Mouse (Mus musculus) Patski (cell line): ENCODE results near the gene Sel1l3. TPM values are rescaled to one million over a fixed set of nuclear protein-coding genes. Genes with fewer than 3 reads are reported as not detected.
A peak's percentile ranks its signal among the peaks of the same experiment; 100 is the strongest.

Experiments used
- ATAC-seq: fragments of 100-300 bp; one replicate; pipeline ENCODE4 v1.8.0; 2021
- CTCF ChIA-PET: fragments of 350-600 bp; sonication (Branson Sonifier 250); formaldehyde crosslinking; loops from one replicate; lab custom pipeline; 2022; ENCODE audit warnings: inconsistent platforms; lab: Charles Lee
- POLR2A ChIA-PET: fragments of 350-600 bp; sonication (Branson Sonifier 250); formaldehyde crosslinking; loops from one replicate; lab custom pipeline; 2022; ENCODE audit warnings: antibody characterized with exemption, inconsistent platforms; lab: Charles Lee
- DNase-seq: peaks from one replicate; pipeline ENCODE4 v3.0.0-alpha.2; 2011; ENCODE audit warnings: low read depth, low spot score
- H3K27me3 ChIP-seq: fragments of 371-371 bp; one replicate; pipeline ENCODE4 v1.5.1; 2021
- CTCF ChIP-seq: fragments of 100-300 bp; IDR thresholded peaks from one replicate; pipeline ENCODE4 v1.5.1; 2021
- in situ Hi-C: fragments of 300-500 bp; cut with MboI; formaldehyde crosslinking; loops from 3 replicates; pipeline ENCODE4 v1.11.1; 2018; ENCODE audit warnings: low pct_unique_long_range_greater_than_20kb, mixed read lengths
- polyA plus RNA-seq: library from polyadenylated mRNA; unstranded; gene quantifications from one replicate; pipeline ENCODE4 v1.2.3, GENCODE M21; 2021

The Sel1l3 gene
- polyA plus RNA-seq, 1 experiment from 2014 or later = 8.1 TPM

GRCm38 (mm10) chr5:53241963-53242362, 28.2 kb upstream of the Sel1l3 start:
- in situ Hi-C loops = no loop called here

DNA sequence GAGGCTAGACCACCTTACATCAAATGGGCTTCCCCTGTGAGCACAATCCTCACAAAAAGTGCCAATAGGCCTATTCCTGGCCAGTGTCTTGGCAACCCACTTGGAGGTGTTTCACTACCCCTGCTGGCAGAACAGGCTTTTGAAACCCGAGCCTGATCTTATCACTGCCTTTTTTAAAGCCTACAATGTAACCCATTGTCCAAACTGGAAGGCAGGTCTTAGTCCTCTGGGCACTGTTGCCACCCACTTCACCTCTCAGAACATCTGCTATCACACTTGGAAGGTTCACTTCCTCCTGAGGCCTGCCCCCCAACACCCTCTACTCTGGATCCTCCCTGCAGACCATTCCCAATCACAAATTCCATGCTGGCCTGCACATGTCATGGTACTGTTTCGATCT, 27.4 kb upstream of the Sel1l3 start:
- in situ Hi-C loops = no loop called here
- no peak for DNase-seq
- no peaks in the 10 kb centered on the region for H3K27me3 ChIP-seq
- ChIA-PET POLR2A (no interaction called here), CTCF (interaction anchor here (2.3 kb wide), 1 partner anchor 13 kb away, joined by 7 read pairs; no protein-coding TSS in a partner anchor)
- no peak for ATAC-seq
- TF ChIP-seq CTCF = no peak

More at GRCm38 (mm10) chr5:53241963-53242362, 28.2 kb upstream of the Sel1l3 start:
- CTCF ChIA-PET = interaction anchor here (2.3 kb wide), 1 partner anchor 13 kb away, joined by 7 read pairs; no protein-coding TSS in a partner anchor
- DNase-seq (no peak), ATAC-seq (no peak)
- POLR2A ChIA-PET = no interaction called here
- H3K27me3 ChIP-seq = no peaks in the 10 kb centered on the region
- TF ChIP-seq CTCF = no peak

DNA sequence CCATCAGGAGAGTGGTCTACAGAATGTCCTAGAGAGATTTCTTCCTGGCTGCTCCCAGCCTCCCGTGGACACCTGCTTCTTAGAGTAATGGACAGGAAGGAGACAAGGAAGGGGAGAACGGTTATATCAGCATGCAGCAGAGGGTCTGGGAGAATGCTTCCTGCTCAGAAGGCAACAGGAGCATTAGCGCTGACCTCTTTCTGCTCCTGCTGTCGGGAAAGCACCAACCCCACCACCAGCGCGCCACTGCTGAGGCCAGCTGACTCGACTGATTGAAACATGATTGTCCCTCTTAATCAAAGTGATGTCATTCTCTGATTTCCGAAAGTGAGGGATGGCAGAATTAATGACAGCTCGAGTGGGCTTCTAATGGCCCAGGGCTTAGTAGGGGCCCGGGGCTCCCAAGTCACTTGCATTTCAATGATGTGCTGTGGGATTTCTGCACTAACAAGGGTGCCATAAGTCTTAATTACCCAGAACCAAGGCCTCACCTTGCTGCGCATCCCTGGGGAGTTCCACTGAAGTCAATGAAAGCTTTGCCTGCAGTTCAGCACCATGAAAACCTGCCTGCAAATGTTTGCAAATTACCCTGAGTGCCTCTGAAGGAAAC, 26.2 kb upstream of the Sel1l3 start:
- ChIA-PET POLR2A (no interaction called here), CTCF (no interaction called here)
- ATAC-seq (no peak), DNase-seq (no peak)
- in situ Hi-C loops = no loop called here
- TF ChIP-seq CTCF = no peak
- no peaks in the 10 kb centered on the region for H3K27me3 ChIP-seq

DNA sequence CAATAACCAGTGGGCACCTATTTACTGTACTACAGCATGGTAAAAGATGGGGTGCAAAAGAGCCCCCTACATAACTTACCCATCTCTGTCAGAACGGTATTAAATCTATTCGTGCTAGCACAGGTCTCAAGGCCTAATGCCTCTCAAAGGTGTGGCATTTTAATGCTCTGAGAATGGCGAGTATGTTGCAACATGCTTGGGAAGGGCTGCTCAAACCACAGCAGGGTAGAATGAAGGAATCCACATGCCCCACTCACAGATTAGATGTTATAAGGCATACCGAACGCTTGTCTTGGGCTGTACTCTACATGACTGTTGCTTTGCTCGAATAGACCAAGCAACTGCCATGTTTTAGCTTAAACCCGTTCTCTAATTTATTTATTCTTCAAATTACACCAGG, 25.5 kb upstream of the Sel1l3 start:
- ATAC-seq = no peak
- H3K27me3 ChIP-seq = no peaks in the 10 kb centered on the region
- TF ChIP-seq CTCF = no peak
- ChIA-PET CTCF (interaction anchor here (1.0 to 1.3 kb wide), 2 partner anchors 19 to 40 kb away, joined by 3 to 4 read pairs; no protein-coding TSS in a partner anchor), POLR2A (no interaction called here)
- in situ Hi-C loops = no loop called here
- no peak for DNase-seq

DNA sequence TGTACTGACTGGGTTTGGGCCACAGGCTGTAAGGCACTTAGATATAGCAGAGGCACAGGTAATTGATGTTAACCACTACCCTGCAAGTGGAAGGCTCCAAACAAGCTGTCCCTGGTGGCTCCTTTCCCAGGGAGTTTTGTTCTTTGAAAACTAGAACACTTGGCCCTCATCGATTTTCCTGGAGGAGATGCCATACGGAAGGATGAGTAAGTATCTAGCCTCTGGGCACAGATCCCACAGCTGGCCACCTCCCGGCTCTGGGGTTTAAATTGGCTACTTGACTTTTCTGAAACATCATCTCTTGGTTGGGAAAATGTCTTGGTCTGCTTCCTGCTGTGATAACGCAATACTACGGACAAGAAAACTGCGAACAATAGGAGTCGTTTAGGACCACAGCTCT, 25.0 kb upstream of the Sel1l3 start:
- POLR2A ChIA-PET = no interaction called here
- no peak for TF ChIP-seq CTCF
- H3K27me3 ChIP-seq = no peaks in the 10 kb centered on the region
- ATAC-seq (no peak), DNase-seq (no peak)
- in situ Hi-C loops = no loop called here
- CTCF ChIA-PET = interaction anchor here (1.0 to 1.3 kb wide), 2 partner anchors 19 to 40 kb away, joined by 3 to 4 read pairs; no protein-coding TSS in a partner anchor

DNA sequence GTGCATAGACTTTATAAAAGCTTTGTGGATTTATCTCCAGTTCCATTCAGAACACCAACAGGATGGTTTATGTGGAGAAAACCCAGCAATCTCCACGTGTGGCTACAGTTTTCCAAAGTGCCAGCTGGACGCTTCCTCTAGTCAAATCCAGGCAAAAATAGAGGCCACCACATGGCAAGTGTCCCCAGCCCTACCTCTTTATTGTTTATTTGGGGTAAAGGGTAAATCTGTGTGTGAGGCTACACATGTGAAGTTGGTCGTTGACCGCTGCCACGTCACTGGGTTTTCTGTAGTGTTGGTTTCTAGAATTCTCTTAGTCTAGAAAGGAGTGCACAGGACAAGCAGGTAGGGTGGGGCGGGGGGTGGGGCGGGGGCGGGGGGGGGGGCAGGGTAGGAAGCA, 23.0 kb upstream of the Sel1l3 start:
- no peak for ATAC-seq
- TF ChIP-seq CTCF = no peak
- no peak for DNase-seq
- CTCF ChIA-PET = interaction anchor here (1.4 kb wide), 1 partner anchor 21 kb away, joined by 3 read pairs; no protein-coding TSS in a partner anchor
- in situ Hi-C loops = no loop called here
- H3K27me3 ChIP-seq = no peaks in the 10 kb centered on the region
- POLR2A ChIA-PET = interaction anchor here (0.7 kb wide), 1 partner anchor 16 kb away, joined by 4 read pairs; no protein-coding TSS in a partner anchor

- CTCF ChIA-PET = interaction anchor here (1.4 kb wide), 1 partner anchor 22 kb away, joined by 3 read pairs; no protein-coding TSS in a partner anchor
- DNase-seq (peak; percentile 13), ATAC-seq (peak; percentile 75)
- POLR2A ChIA-PET = interaction anchor here (0.7 to 1.2 kb wide), 2 partner anchors 16 to 31 kb away, joined by 4 read pairs; partner anchors contain the start of gene Smim20
- H3K27me3 ChIP-seq = no peaks in the 10 kb centered on the region
- TF ChIP-seq CTCF = no peak
- in situ Hi-C loops = no loop called here
Observed at GRCm38 (mm10) chr5:53236136-53236535, 22.4 kb upstream of the Sel1l3 start.

DNA sequence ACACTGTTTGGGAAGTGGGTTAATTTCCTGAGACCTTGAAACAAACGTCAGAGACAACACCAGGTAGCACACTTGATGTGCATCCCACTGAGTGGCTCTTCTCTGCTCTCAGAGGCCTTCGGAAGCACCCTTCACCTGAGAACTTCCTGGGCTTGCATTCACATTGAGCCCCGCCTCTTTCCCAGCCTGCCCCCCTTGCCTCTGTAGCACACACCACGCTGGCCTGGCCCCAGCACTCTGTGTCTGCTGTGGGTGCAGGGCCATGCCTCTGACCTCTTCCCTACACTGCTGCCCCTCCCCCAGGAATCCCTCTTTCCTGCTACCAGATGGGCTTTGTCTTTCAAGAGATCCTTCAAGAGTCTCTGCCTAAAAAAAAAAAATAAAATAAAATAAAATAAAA, 21.8 kb upstream of the Sel1l3 start:
- ATAC-seq = no peak
- no peak for DNase-seq
- TF ChIP-seq CTCF = no peak
- in situ Hi-C loops = no loop called here
- CTCF ChIA-PET = interaction anchor here (1.4 kb wide), 1 partner anchor 23 kb away, joined by 3 read pairs; no protein-coding TSS in a partner anchor
- H3K27me3 ChIP-seq = no peaks in the 10 kb centered on the region
- POLR2A ChIA-PET = interaction anchor here (1.2 kb wide), 1 partner anchor 31 kb away, joined by 4 read pairs; the partner anchor contains the start of gene Smim20

DNA sequence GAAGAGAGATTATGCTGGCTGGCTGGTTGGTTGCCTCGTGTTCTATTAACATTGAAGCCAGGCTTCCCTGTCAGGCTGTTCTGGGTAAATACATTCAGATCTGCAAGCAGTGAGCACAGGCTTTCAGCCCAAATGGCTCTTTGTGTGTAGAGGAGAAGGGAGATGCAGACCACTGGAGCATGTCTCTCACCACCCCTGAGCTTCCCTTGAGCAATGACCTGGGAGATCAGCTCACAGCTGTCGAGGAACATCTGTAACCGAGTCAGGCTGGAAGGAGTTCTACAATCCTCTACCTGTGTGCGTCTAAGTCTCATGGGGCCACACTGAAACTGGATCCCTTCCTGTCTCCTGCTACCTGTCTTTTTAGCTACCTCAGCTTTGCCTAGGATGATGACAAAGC, 16.8 kb upstream of the Sel1l3 start:
- ChIA-PET POLR2A (no interaction called here), CTCF (interaction anchor here (0.7 to 0.9 kb wide), 3 partner anchors 12 to 34 kb away, joined by 3 read pairs; no protein-coding TSS in a partner anchor)
- in situ Hi-C loops = no loop called here
- H3K27me3 ChIP-seq = peaks cover 12% of the 10 kb centered on the region
- TF ChIP-seq CTCF = no peak
- peak; percentile 21 for ATAC-seq
- DNase-seq = no peak

DNA sequence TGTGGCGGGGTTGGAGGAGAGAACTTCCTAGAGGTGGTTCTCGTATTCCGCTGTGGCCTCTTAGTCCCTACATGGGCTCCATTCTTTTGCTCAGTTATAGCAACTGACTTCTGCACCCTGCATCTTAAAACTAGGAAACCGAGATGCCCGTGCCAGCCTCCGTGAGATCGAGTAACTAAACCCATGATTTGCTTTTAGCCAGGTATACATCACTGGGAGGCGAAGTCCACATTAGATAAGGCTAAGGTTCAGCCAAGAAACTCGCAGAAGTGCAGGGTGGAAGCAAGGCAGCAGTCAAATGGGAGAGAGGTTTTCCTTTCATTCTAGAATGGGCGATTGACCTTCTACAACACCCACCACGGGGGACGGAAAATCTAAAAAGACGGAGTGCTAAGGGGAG, 11.7 kb upstream of the Sel1l3 start:
- ChIA-PET CTCF (no interaction called here), POLR2A (no interaction called here)
- no peak for DNase-seq
- no peak for TF ChIP-seq CTCF
- no peak for ATAC-seq
- peaks cover 12% of the 10 kb centered on the region for H3K27me3 ChIP-seq
- in situ Hi-C loops = no loop called here

- H3K27me3 ChIP-seq = peaks cover 24% of the 10 kb centered on the region
- DNase-seq (no peak), ATAC-seq (no peak)
- ChIA-PET POLR2A (no interaction called here), CTCF (interaction anchor here (1.1 kb wide), 1 partner anchor 9 kb away, joined by 3 read pairs; no protein-coding TSS in a partner anchor)
- in situ Hi-C loops = no loop called here
- no peak for TF ChIP-seq CTCF
Observed at GRCm38 (mm10) chr5:53214801-53215200, 1.1 kb upstream of the Sel1l3 start.
